22 mouse cellular contexts compared by ENCODE assay signal in genomic region chr15:5155093-5155492, GRCm38 (mm10). TPM values are rescaled to one million over a fixed set of nuclear protein-coding genes. Genes with fewer than 3 reads are reported as not detected.
A peak's percentile ranks its signal among the peaks of the same experiment; 100 is the strongest.
DNase-seq lines count a peak whose midpoint lies in the region; ATAC-seq and TF ChIP-seq lines count a peak whose summit lies in the region.
"Had no signal": no experiment of that assay in that cellular context is flagged by ENCODE, and none has a peak within 500 bp of the region (broad histone marks: within the 10 kb centered on the region; RNA-seq: fewer than 3 reads in every experiment).

No protein-coding gene starts in this region.

- 0 out of 2 replicates have a peak overlapping the region, but pooled peaks have one; percentile 24 for H3K27ac ChIP-seq in gastrocnemius, adult 2 months
- H3K27ac ChIP-seq in liver, adult 2 months (replicated peaks; ENCODE audit: insufficient read depth, low read depth, low read length): 0 out of 2 replicates have a peak overlapping the region, but pooled peaks have one; percentile 37
- 0 out of 2 replicates have a peak overlapping the region, but pooled peaks have one; percentile 33 for H3K27ac ChIP-seq in intestine, embryonic 16.5 days (ENCODE audit: low read length)
- peak overlapping the region; percentile 60; the same call in 1 of the 2 replicates for H3K27ac ChIP-seq in liver, embryonic 15.5 days (replicated peaks)
- H3K27ac ChIP-seq in hindbrain, embryonic 12.5 days: no peak overlapping the region
- H3K27ac ChIP-seq: embryonic facial prominence, embryonic 12.5 days; hindbrain, embryonic 10.5 days; hindbrain, postnatal 0 days; left cerebral cortex, adult 2 months; limb, embryonic 15.5 days; macrophage had no signal

- no peak overlapping the region for H3K4me3 ChIP-seq in gastrocnemius, adult 2 months
- H3K4me3 ChIP-seq in liver, adult 2 months (ENCODE audit: insufficient read depth, low read depth, low read length): no peak overlapping the region
- H3K4me3 ChIP-seq in intestine, embryonic 16.5 days (ENCODE audit: low read length): no peak overlapping the region
- no peak overlapping the region for H3K4me3 ChIP-seq in liver, embryonic 15.5 days (replicated peaks)
- H3K4me3 ChIP-seq in hindbrain, embryonic 12.5 days: no peak overlapping the region
- H3K4me3 ChIP-seq: embryonic facial prominence, embryonic 12.5 days; hindbrain, embryonic 10.5 days; left cerebral cortex, adult 2 months; limb, embryonic 15.5 days had no signal

- intact Hi-C loops in gastrocnemius, adult 2 months (cut with DNase I): no loop called here
- intact Hi-C loops in left cerebral cortex, postnatal 14 days (cut with DNase I): no loop called here

- no peaks in the 10 kb centered on the region for H3K9me3 ChIP-seq in intestine, embryonic 16.5 days (ENCODE audit: control insufficient read depth, low read length)
- H3K9me3 ChIP-seq in liver, embryonic 15.5 days (replicated peaks): no peaks in the 10 kb centered on the region
- H3K9me3 ChIP-seq in hindbrain, embryonic 12.5 days (replicated peaks): no peaks in the 10 kb centered on the region
- H3K9me3 ChIP-seq: embryonic facial prominence, embryonic 12.5 days; hindbrain, embryonic 10.5 days; limb, embryonic 15.5 days had no signal

- H3K79me2 ChIP-seq in liver, adult 2 months (ENCODE audit: control insufficient read depth, insufficient read depth, low read length): peaks cover 19% of the 10 kb centered on the region; the same call in 1 of the 2 replicates

- peak overlapping the region; percentile 29; the same call in 1 of the 2 replicates for H3K9ac ChIP-seq in liver, adult 2 months (ENCODE audit: low read depth, low read length)
- H3K9ac ChIP-seq in intestine, embryonic 16.5 days (ENCODE audit: low read depth, low read length): no peak overlapping the region
- no peak overlapping the region for H3K9ac ChIP-seq in liver, embryonic 15.5 days
- H3K9ac ChIP-seq in hindbrain, embryonic 12.5 days: no peak overlapping the region
- H3K9ac ChIP-seq: embryonic facial prominence, embryonic 12.5 days; limb, embryonic 15.5 days had no signal

- 0 out of 2 replicates have a peak, but pooled peaks have one; percentile 7 for ATAC-seq in intestine, embryonic 16.5 days
- no peak for ATAC-seq in liver, embryonic 15.5 days (ENCODE audit: insufficient read depth)
- ATAC-seq in hindbrain, embryonic 12.5 days (ENCODE audit: low FRiP score): no peak
- ATAC-seq: hindbrain, postnatal 0 days had no signal

- H3K27me3 ChIP-seq in liver, adult 2 months (ENCODE audit: control insufficient read depth, insufficient read depth, low read length): no peaks in the 10 kb centered on the region
- no peaks in the 10 kb centered on the region for H3K27me3 ChIP-seq in intestine, embryonic 16.5 days (replicated peaks; ENCODE audit: control insufficient read depth, insufficient read depth, low read length)
- no peaks in the 10 kb centered on the region for H3K27me3 ChIP-seq in liver, embryonic 15.5 days
- H3K27me3 ChIP-seq in hindbrain, embryonic 12.5 days: no peaks in the 10 kb centered on the region
- H3K27me3 ChIP-seq: embryonic facial prominence, embryonic 12.5 days; limb, embryonic 15.5 days had no signal

- no peak for DNase-seq in gastrocnemius, adult 2 months
- DNase-seq in gastrocnemius, postnatal 25 days: no peak
- DNase-seq in liver, adult 2 months (ENCODE audit: extremely low read depth, low read depth, low spot score): peak; percentile 43
- no peak for DNase-seq in liver
- DNase-seq in left cerebral cortex, postnatal 14 days (ENCODE audit: low spot score in 2 of 2): no peak
- DNase-seq: adrenal gland, postnatal 14 days; cerebellum, postnatal 14 days; heart, postnatal 10 days; kidney, postnatal 4 days; layer of hippocampus, adult 9-11 months; left cerebral cortex, postnatal 4 days; thymus, postnatal 14 days had no signal

- TF ChIP-seq POLR2A in liver, adult 2 months (IDR thresholded peaks at IDR 0.05; ENCODE audit: extremely low read depth, insufficient read depth, low read length): no peak

- 45% methylated on average over 5 of the region's 5 CpGs for WGBS in liver, adult 2 months
- 67% methylated on average over 5 of the region's 5 CpGs for WGBS in intestine, embryonic 16.5 days
- WGBS in liver, embryonic 15.5 days (ENCODE audit: insufficient replicate concordance): 65% methylated on average over 5 of the region's 5 CpGs
- WGBS in hindbrain, embryonic 12.5 days: 78% methylated on average over 5 of the region's 5 CpGs

- peaks cover 10% of the 10 kb centered on the region for H3K4me1 ChIP-seq in liver, adult 2 months (ENCODE audit: control insufficient read depth, insufficient read depth, low read length)
- peaks cover 21% of the 10 kb centered on the region for H3K4me1 ChIP-seq in intestine, embryonic 16.5 days (ENCODE audit: control insufficient read depth, insufficient read depth, low read length)
- peaks cover 57% of the 10 kb centered on the region for H3K4me1 ChIP-seq in liver, embryonic 15.5 days (replicated peaks)
- peaks cover 3% of the 10 kb centered on the region; the same call in 1 of the 2 replicates for H3K4me1 ChIP-seq in hindbrain, embryonic 12.5 days
- H3K4me1 ChIP-seq: limb, embryonic 15.5 days had no signal

- H3K4me2 ChIP-seq in intestine, embryonic 16.5 days (ENCODE audit: low read depth, low read length): peak overlapping the region; percentile 30; the same call in 1 of the 2 replicates
- peak overlapping the region; percentile 19 for H3K4me2 ChIP-seq in liver, embryonic 15.5 days
- no peak overlapping the region for H3K4me2 ChIP-seq in hindbrain, embryonic 12.5 days (replicated peaks)
- H3K4me2 ChIP-seq: embryonic facial prominence, embryonic 12.5 days; heart, embryonic 11.5 days; limb, embryonic 15.5 days had no signal

- H3K36me3 ChIP-seq in liver, adult 2 months (ENCODE audit: control insufficient read depth, insufficient read depth, low read length): no peaks in the 10 kb centered on the region
- H3K36me3 ChIP-seq in intestine, embryonic 16.5 days (ENCODE audit: control insufficient read depth, insufficient read depth, low read length): no peaks in the 10 kb centered on the region
- peaks cover 9% of the 10 kb centered on the region for H3K36me3 ChIP-seq in liver, embryonic 15.5 days (replicated peaks)
- H3K36me3 ChIP-seq in hindbrain, embryonic 12.5 days: no peaks in the 10 kb centered on the region
- H3K36me3 ChIP-seq: embryonic facial prominence, embryonic 12.5 days; hindbrain, embryonic 10.5 days; limb, embryonic 15.5 days had no signal

- no peak for TF ChIP-seq CTCF in gastrocnemius, adult 2 months (IDR thresholded peaks at IDR 0.05)
- no peak for TF ChIP-seq CTCF in liver, adult 2 months (IDR thresholded peaks at IDR 0.05; ENCODE audit: low read depth, low read length)

RNA-seq across cellular contexts. Expression of gene Prkaa1, which starts 11.4 kb away (rescaled TPM):
- 10 to 100 TPM; 10.0 to 12.7 TPM for total RNA-seq in gastrocnemius, adult 2 months (2021)
- total RNA-seq in gastrocnemius, postnatal 25 days (2021): 10 to 100 TPM; 11.5 to 11.6 TPM
- total RNA-seq in liver, adult 2 months (2014; rRNA removed): 6.3 and 7.8 TPM in 2 replicates
- 1.8 and 1.9 TPM in 2 replicates for polyA plus RNA-seq in liver, adult 2 months (2012; rRNA removed)
- polyA plus RNA-seq in intestine, embryonic 16.5 days (2015; fragmentation: Nextera tagmentation; extraction: Ambion mirVana): 23.1 and 24.9 TPM in 2 replicates
- 11.4 and 12.2 TPM in 2 replicates for polyA plus RNA-seq in liver, embryonic 15.5 days (2015; fragmentation: Nextera tagmentation; extraction: Ambion mirVana)
- total RNA-seq in left cerebral cortex, postnatal 14 days (2021): 10 to 100 TPM; 15.8 to 17.5 TPM
- polyA plus RNA-seq in hindbrain, embryonic 12.5 days (2016; fragmentation: Nextera tagmentation; extraction: Ambion mirVana): 17.0 and 18.1 TPM in 2 replicates

RNA-seq across cellular contexts. Expression of gene Ttc33, which starts 30.2 kb away (rescaled TPM):
- 10 to 100 TPM; 61.6 to 67.4 TPM for total RNA-seq in gastrocnemius, adult 2 months (2021)
- 10 to 100 TPM; 39.3 to 48.5 TPM for total RNA-seq in gastrocnemius, postnatal 25 days (2021)
- 24.6 and 34.7 TPM in 2 replicates for total RNA-seq in liver, adult 2 months (2014; rRNA removed)
- 3.7 and 3.9 TPM in 2 replicates for polyA plus RNA-seq in liver, adult 2 months (2012; rRNA removed)
- polyA plus RNA-seq in intestine, embryonic 16.5 days (2015; fragmentation: Nextera tagmentation; extraction: Ambion mirVana): 32.0 and 32.9 TPM in 2 replicates
- polyA plus RNA-seq in liver, embryonic 15.5 days (2015; fragmentation: Nextera tagmentation; extraction: Ambion mirVana): 13.5 and 15.7 TPM in 2 replicates
- 10 to 100 TPM; 48.6 to 60.0 TPM for total RNA-seq in left cerebral cortex, postnatal 14 days (2021)
- 45.8 and 48.0 TPM in 2 replicates for polyA plus RNA-seq in hindbrain, embryonic 12.5 days (2016; fragmentation: Nextera tagmentation; extraction: Ambion mirVana)

RNA-seq across cellular contexts. Expression of gene Rpl37, which starts 38.6 kb away (rescaled TPM):
- total RNA-seq in gastrocnemius, adult 2 months (2021): 100 to 1,000 TPM; 178 to 188 TPM
- total RNA-seq in gastrocnemius, postnatal 25 days (2021): 100 to 1,000 TPM; 168 to 176 TPM
- total RNA-seq in liver, adult 2 months (2014; rRNA removed): 386 and 436 TPM in 2 replicates
- polyA plus RNA-seq in liver, adult 2 months (2012; rRNA removed): 282 and 301 TPM in 2 replicates
- polyA plus RNA-seq in intestine, embryonic 16.5 days (2015; fragmentation: Nextera tagmentation; extraction: Ambion mirVana): 432 and 438 TPM in 2 replicates
- polyA plus RNA-seq in liver, embryonic 15.5 days (2015; fragmentation: Nextera tagmentation; extraction: Ambion mirVana): 195 and 292 TPM in 2 replicates
- 100 to 1,000 TPM; 217 TPM for total RNA-seq in left cerebral cortex, postnatal 14 days (2021)
- polyA plus RNA-seq in hindbrain, embryonic 12.5 days (2016; fragmentation: Nextera tagmentation; extraction: Ambion mirVana): 384 and 473 TPM in 2 replicates

RNA-seq across cellular contexts. Expression of gene Card6, which starts 46.8 kb away (rescaled TPM):
- 1 to 10 TPM; 1.9 to 2.0 TPM for total RNA-seq in gastrocnemius, adult 2 months (2021)
- 1 to 10 TPM; 1.9 to 2.1 TPM for total RNA-seq in gastrocnemius, postnatal 25 days (2021)
- total RNA-seq in liver, adult 2 months (2014; rRNA removed): 6.8 and 7.5 TPM in 2 replicates
- polyA plus RNA-seq in liver, adult 2 months (2012; rRNA removed): 2.5 TPM in 2 replicates
- polyA plus RNA-seq in intestine, embryonic 16.5 days (2015; fragmentation: Nextera tagmentation; extraction: Ambion mirVana): 1.5 and 2.1 TPM in 2 replicates
- 1.2 and 1.6 TPM in 2 replicates for polyA plus RNA-seq in liver, embryonic 15.5 days (2015; fragmentation: Nextera tagmentation; extraction: Ambion mirVana)
- 1 to 10 TPM in 1 of 2 experiments, under 1 TPM in 1; 0.89 to 2.0 TPM for total RNA-seq in left cerebral cortex, postnatal 14 days (2021)
- 1.2 and 2.2 TPM in 2 replicates for polyA plus RNA-seq in hindbrain, embryonic 12.5 days (2016; fragmentation: Nextera tagmentation; extraction: Ambion mirVana)
